Mouse (Mus musculus): ENCODE measurements at regions not wholly inside any gene's neighbourhood (a gene's known extent, or its start where the extent isn't known, plus 50 kb on each side); places are given as distances from the start of the nearest gene placed in this dataset.

DNA sequence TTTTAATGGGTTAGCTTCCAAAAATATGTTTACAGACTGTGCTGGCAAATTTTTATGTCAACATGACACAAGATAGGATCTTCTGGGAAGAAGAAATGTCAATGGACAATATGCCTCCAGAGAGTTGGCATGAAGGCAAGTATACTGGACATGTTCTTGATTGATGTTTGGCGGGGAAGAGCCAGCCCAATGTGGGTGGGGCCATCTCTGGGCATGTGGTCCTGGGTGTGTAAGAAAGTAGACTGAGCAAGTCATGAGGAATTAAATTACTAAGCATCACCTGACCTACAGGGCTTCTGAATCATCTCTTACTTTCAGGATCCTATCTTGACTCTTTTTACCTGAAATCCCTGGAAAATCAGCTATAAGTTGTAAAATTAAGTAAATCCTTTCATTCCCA lies 525.0 kb upstream of the Grm7 start:
- no peak overlapping the region for H3K4me2 ChIP-seq
- no peak overlapping the region for H3K4me3 ChIP-seq
- no peaks in the 10 kb centered on the region for H3K9me3 ChIP-seq
- H3K4me1 ChIP-seq = no peaks in the 10 kb centered on the region
- no peak overlapping the region for H3K9ac ChIP-seq
- H3K36me3 ChIP-seq = no peaks in the 10 kb centered on the region
- H3K27ac ChIP-seq = no peak overlapping the region
- WGBS = 85% methylated on average over 1 of the region's 1 CpGs
- ATAC-seq (ENCODE audit: borderline replicate concordance, extremely low read depth, low FRiP score, low TSS enrichment) = no peak
- H3K27me3 ChIP-seq = no peaks in the 10 kb centered on the region

- Histone ChIP-seq H3K4me2 (no peak overlapping the region), H3K36me3 (no peaks in the 10 kb centered on the region), H3K9me3 (no peaks in the 10 kb centered on the region), H3K27me3 (no peaks in the 10 kb centered on the region), H3K4me3 (no peak overlapping the region), H3K4me1 (no peaks in the 10 kb centered on the region), H3K27ac (no peak overlapping the region), H3K9ac (no peak overlapping the region)
- 80% methylated on average over 3 of the region's 3 CpGs for WGBS
- no peak for ATAC-seq (ENCODE audit: borderline replicate concordance, extremely low read depth, low FRiP score, low TSS enrichment)
Observed at GRCm38 (mm10) chr6:110132271-110132670, 513.1 kb upstream of the Grm7 start.

DNA sequence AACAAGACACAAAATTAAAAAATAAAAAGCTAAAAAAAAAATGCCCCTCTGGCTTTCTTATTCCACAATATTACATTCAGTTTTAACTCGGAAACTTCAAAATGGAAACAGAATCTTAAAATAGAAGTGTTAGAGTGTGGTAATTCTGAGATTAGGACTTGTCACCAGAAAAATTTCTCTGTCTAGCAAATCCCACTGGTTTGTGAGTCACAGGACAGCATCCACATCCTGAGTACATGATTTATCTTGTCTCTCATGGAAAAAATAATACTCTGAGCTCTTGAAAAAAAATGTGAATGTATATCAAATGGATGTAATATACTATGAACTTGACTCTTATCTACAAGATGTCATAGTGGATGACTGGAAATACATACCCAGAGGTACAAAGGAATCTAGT lies 511.8 kb upstream of the Grm7 start:
- Histone ChIP-seq H3K9ac (no peak overlapping the region), H3K4me3 (no peak overlapping the region), H3K36me3 (no peaks in the 10 kb centered on the region), H3K4me2 (no peak overlapping the region), H3K9me3 (no peaks in the 10 kb centered on the region), H3K27ac (no peak overlapping the region), H3K27me3 (no peaks in the 10 kb centered on the region), H3K4me1 (no peaks in the 10 kb centered on the region)
- ATAC-seq (ENCODE audit: borderline replicate concordance, extremely low read depth, low FRiP score, low TSS enrichment) = no peak
- 48% methylated on average over 1 of the region's 1 CpGs for WGBS

- H3K4me3 ChIP-seq = no peak overlapping the region
- H3K9me3 ChIP-seq = no peaks in the 10 kb centered on the region
- no peak overlapping the region for H3K9ac ChIP-seq
- WGBS = 23% methylated on average over 7 of the region's 7 CpGs
- H3K4me2 ChIP-seq = no peak overlapping the region
- no peak overlapping the region for H3K27ac ChIP-seq
- H3K27me3 ChIP-seq = no peaks in the 10 kb centered on the region
- H3K4me1 ChIP-seq = no peaks in the 10 kb centered on the region
- H3K36me3 ChIP-seq = no peaks in the 10 kb centered on the region
- ATAC-seq (ENCODE audit: borderline replicate concordance, extremely low read depth, low FRiP score, low TSS enrichment) = peak; percentile 65; the same call in 1 of the 2 replicates
Observed at GRCm38 (mm10) chr6:110137043-110137650, 508.2 kb upstream of the Grm7 start.

DNA sequence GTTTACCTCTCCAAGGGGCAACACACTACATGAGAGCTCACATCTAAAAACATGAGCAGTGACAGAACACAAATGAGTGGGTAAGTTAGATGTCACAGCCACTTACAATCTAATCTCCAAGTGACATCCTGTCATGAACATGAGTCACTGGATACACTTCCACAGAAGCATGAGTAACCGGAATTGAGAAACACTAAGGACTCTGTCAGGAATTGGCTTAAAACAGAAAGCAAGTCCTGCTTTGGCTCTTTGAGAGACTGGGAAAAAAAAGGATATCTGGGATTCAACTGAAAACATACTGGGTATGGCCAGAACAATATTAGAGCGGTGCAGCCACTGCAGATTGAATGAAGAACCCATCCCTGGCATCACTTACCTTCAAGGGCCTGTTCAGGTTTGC lies 506.0 kb upstream of the Grm7 start:
- WGBS = 63% methylated on average over 2 of the region's 2 CpGs

GRCm38 (mm10) chr6:110168539-110168938 lies 476.8 kb upstream of the Grm7 start:
- Histone ChIP-seq H3K36me3 (no peaks in the 10 kb centered on the region), H3K27me3 (no peaks in the 10 kb centered on the region), H3K9me3 (no peaks in the 10 kb centered on the region), H3K4me3 (no peak overlapping the region), H3K9ac (no peak overlapping the region), H3K4me1 (no peaks in the 10 kb centered on the region), H3K4me2 (no peak overlapping the region), H3K27ac (no peak overlapping the region)
- no peak for ATAC-seq (ENCODE audit: borderline replicate concordance, extremely low read depth, low FRiP score, low TSS enrichment)
- 92% methylated on average over 2 of the region's 2 CpGs for WGBS

More for the DNA sequence above, 506.0 kb upstream of the Grm7 start:
- Histone ChIP-seq H3K4me2 (no peak overlapping the region), H3K27ac (no peak overlapping the region), H3K4me3 (no peak overlapping the region), H3K9me3 (no peaks in the 10 kb centered on the region), H3K36me3 (no peaks in the 10 kb centered on the region), H3K4me1 (no peaks in the 10 kb centered on the region), H3K9ac (no peak overlapping the region), H3K27me3 (no peaks in the 10 kb centered on the region)
- ATAC-seq (ENCODE audit: borderline replicate concordance, extremely low read depth, low FRiP score, low TSS enrichment) = no peak

GRCm38 (mm10) chr6:110205973-110206372 lies 439.4 kb upstream of the Grm7 start:
- no peaks in the 10 kb centered on the region for H3K36me3 ChIP-seq
- H3K27ac ChIP-seq = no peak overlapping the region
- no peak overlapping the region for H3K4me2 ChIP-seq
- WGBS = 64% methylated on average over 2 of the region's 2 CpGs
- H3K27me3 ChIP-seq = no peaks in the 10 kb centered on the region
- H3K9me3 ChIP-seq = no peaks in the 10 kb centered on the region
- H3K9ac ChIP-seq = no peak overlapping the region
- no peak overlapping the region for H3K4me3 ChIP-seq
- ATAC-seq (ENCODE audit: borderline replicate concordance, extremely low read depth, low FRiP score, low TSS enrichment) = no peak
- no peaks in the 10 kb centered on the region for H3K4me1 ChIP-seq

GRCm38 (mm10) chr6:110208822-110209221 lies 436.6 kb upstream of the Grm7 start:
- Histone ChIP-seq H3K4me1 (no peaks in the 10 kb centered on the region), H3K27ac (no peak overlapping the region), H3K4me2 (no peak overlapping the region), H3K9me3 (no peaks in the 10 kb centered on the region), H3K27me3 (no peaks in the 10 kb centered on the region), H3K4me3 (no peak overlapping the region), H3K9ac (no peak overlapping the region), H3K36me3 (no peaks in the 10 kb centered on the region)
- 94% methylated on average over 1 of the region's 1 CpGs for WGBS
- ATAC-seq (ENCODE audit: borderline replicate concordance, extremely low read depth, low FRiP score, low TSS enrichment) = no peak

GRCm38 (mm10) chr6:110247490-110247889 lies 397.9 kb upstream of the Grm7 start:
- ATAC-seq (ENCODE audit: borderline replicate concordance, extremely low read depth, low FRiP score, low TSS enrichment) = no peak
- Histone ChIP-seq H3K4me1 (no peaks in the 10 kb centered on the region), H3K36me3 (no peaks in the 10 kb centered on the region), H3K4me3 (no peak overlapping the region), H3K27me3 (no peaks in the 10 kb centered on the region), H3K27ac (no peak overlapping the region), H3K9ac (no peak overlapping the region), H3K9me3 (no peaks in the 10 kb centered on the region), H3K4me2 (no peak overlapping the region)
- 36% methylated on average over 1 of the region's 1 CpGs for WGBS

DNA sequence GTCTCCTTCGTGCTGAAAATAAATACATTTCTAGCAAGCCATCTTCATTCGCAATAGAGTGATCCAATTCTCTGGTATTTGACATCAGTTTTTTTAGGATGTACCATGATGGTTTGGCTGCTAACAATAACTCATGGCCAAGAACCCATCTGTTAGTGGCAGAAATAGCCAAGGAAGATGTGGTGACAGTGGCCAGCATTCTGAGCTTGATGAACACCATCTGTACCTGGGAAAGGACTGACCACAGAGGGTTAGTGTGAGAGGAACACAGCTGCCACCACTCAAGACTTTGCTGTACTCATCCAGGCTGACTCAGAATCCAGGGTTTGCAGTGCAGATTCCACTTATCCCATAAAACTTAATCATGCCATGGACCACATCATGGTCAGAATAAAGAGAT lies 348.8 kb upstream of the Grm7 start:
- no peak overlapping the region for H3K9ac ChIP-seq
- ATAC-seq (ENCODE audit: borderline replicate concordance, extremely low read depth, low FRiP score, low TSS enrichment) = no peak
- no peaks in the 10 kb centered on the region for H3K36me3 ChIP-seq
- no peak overlapping the region for H3K4me3 ChIP-seq
- no peak overlapping the region for H3K27ac ChIP-seq
- 72% methylated on average over 2 of the region's 2 CpGs for WGBS
- no peak overlapping the region for H3K4me2 ChIP-seq
- no peaks in the 10 kb centered on the region for H3K27me3 ChIP-seq
- H3K4me1 ChIP-seq = no peaks in the 10 kb centered on the region
- H3K9me3 ChIP-seq = no peaks in the 10 kb centered on the region
